Mouse (Mus musculus) testis, adult 2 months (tissue): ENCODE data around the gene Lrmda.

Experiments
- CTCF ChIP-seq: fragments of 200-500 bp; IDR thresholded peaks from 2 replicates; pipeline ENCODE4 v1.5.1; 2012; ENCODE audit warnings: low read depth, mild to moderate bottlenecking, inconsistent platforms, low read length, moderate library complexity; ENCODE audit not compliant: control insufficient read depth, insufficient read depth, insufficient replicate concordance
- POLR2A ChIP-seq: fragments of 200-500 bp; IDR thresholded peaks from 2 replicates; pipeline ENCODE4 v1.6.1; 2012; ENCODE audit warnings: low read depth, mild to moderate bottlenecking, inconsistent platforms, low read length, moderate library complexity; ENCODE audit not compliant: control insufficient read depth

- TF ChIP-seq CTCF (no peak), POLR2A (no peak)
Observed at GRCm38 (mm10) chr14:22281630-22282029, 262.1 kb downstream of the Lrmda start.
